Mouse (Mus musculus) lung, postnatal 10 days (tissue): ENCODE data around the gene Plcxd2.

Source experiments
- DNase-seq: peaks from one replicate; pipeline ENCODE4 v3.0.0; 2021

Plcxd2 gene

GRCm38 (mm10) chr16:45935956-45936483 lies 74.0 kb downstream of the Plcxd2 start:
- DNase-seq, result no peak

DNA sequence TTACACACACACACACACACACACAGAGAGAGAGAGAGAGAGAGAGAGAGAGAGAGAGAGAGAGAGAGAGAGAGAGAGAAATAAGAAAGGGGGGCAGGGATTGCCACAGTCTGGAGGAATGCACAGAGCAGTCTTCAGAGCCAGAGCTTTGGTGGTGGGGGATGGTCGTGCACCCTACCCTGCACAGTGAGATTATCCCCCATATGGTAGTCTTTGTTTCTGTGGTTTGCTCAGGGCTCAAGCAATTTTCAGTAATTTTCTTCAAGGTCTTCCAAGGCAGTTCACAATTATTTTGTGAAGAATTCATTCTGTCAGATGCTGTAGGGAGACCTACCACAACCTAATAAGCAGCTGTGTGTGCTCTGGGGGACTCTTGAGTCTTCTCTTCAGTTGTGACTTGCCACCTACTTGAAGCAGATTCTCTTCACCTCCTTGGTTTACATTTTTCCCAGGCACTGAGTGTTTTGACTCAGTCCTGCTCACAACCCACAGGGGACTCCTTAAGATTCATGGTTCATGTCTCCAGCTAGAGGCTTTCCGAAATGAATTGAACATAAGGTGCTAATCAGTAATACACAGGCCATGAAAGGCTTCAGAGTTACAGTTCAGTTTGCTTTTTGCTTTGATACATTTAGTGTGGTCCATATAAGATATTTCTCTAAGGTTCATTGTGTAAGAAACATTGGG lies 75.2 kb downstream of the Plcxd2 start:
- DNase-seq, result no peak

- no peak for DNase-seq
Measured at GRCm38 (mm10) chr16:45930308-45930707, 79.7 kb downstream of the Plcxd2 start.

GRCm38 (mm10) chr16:45928090-45928489 lies 81.9 kb downstream of the Plcxd2 start:
- DNase-seq, result no peak

DNA sequence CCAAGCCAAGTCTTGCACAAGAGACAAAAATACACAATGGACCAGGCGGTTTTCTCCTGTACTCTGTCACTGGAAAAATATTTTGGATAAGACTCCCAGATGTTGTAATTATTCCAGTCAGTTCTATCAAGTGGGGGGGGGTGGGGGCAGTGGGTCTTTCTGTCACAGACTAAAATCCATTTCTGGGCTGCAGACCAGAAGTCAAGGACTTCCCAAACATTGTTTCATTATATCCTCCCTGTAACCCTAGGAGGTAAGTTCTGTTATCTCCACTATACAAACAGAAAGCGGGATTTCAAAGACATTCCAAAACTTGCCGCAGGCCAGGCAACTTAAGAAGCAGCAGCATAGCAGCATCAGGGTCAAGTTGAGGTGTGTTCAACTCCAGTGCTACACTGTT lies 82.4 kb downstream of the Plcxd2 start:
- DNase-seq, result peak; percentile 70

DNA sequence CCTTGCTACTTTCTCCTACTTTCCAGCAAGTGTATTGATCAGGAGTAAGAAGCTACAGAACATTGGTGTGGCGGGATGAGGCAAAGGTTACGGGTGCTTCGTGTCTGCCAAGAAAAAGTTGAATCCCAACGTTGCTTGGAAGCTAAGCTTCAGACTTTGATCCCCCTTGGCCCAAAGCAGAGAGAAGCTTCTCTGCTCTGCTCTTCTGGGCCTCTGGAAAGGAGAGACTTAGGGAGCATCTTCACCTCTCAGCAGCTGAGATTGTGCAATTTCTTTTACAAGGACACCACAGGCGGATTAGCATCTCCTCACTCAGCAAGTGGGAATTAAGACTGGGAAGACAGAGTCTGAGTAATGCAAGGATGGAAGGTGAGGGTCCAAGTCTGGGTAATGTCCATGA lies 83.1 kb downstream of the Plcxd2 start:
- DNase-seq, result no peak

- no peak for DNase-seq
Measured at GRCm38 (mm10) chr16:45923731-45924424, 86.1 kb downstream of the Plcxd2 start.

GRCm38 (mm10) chr16:45922546-45923229 lies 87.3 kb downstream of the Plcxd2 start:
- peak; percentile 65 for DNase-seq

GRCm38 (mm10) chr16:45919572-45919971 lies 90.4 kb downstream of the Plcxd2 start:
- DNase-seq, result no peak
